Mouse (Mus musculus) right cerebral cortex, adult 2 months (tissue): Measurements from ENCODE around the gene Cd164l2.

ENCODE experiments used
- DNase-seq, 2 experiments: peaks; one replicate each; pipeline ENCODE4 v3.0.0; 2021 to 2022; ENCODE audit warnings: low spot score in 2 of 2

Cd164l2 gene

DNA sequence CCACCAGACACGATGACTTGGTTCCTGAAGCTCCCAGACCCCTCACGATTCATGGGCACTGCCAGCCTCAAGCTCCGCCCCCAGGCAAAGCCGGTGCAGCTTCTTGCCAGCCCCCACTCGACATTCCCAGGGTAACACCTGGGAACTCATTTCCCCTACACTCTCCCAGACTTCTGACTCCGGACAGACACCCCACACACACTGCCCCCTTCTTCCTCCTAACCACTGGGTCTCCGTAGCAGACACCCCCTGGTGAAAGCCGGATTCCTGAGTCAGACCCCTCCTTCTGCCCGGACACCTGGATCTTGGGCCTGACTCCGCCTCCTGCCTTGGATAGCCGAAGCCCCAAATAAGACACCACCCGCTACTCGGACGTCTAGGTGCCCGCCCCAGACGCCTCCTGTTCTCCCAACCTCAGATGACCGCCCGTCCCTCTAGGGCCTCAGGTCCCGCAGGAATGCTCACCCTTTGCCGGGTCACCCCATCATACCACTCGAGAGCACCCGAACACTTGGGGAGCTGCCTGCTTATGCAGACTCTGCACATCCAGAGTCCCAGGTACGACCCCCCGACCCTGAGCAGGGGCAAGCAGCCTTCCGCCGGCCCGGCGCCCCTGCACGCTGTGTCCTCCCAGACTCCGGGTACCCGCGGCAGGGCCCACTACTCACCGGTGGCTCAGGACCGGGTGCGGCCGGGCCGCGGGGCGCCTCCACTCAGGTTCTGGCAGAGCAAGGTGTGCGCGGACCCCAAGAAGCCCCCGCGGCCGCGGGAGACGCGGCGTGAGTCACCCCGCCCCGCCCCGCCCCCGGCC is at the start of gene Cd164l2, which contains the start of gene Gpr3:
Gene Cd164l2, plus strand, starts transcription at position 381 of the 811 bp plus-strand sequence.
Gene Gpr3, minus strand, starts transcription at position 786 of the 811 bp plus-strand sequence.
- DNase-seq: peak in 1 of 2 experiments; percentile 51

GRCm38 (mm10) chr4:133162196-133162595 is 49.7 kb upstream of the Cd164l2 start:
- DNase-seq: no peak

DNA sequence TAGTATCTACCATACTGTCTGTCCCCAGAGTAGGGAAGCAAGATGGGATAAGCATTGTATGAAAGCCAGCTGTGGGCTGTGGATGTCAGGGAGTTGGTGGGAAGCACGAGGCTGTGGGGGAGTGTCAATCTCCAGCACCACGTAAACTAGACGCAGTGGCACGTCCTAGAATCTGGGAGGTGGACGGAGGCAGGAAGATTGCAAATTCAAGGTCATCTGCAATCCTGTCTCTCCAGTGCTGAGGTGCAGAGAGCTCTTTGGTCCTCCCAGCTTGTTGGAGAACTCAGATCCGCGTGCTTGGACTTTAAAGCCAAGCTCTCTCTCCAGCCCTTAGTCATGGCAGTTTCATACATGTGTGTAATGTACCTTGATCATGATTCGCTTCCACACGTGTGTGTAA is 45.2 kb upstream of the Cd164l2 start:
- no peak for DNase-seq

GRCm38 (mm10) chr4:133169237-133170055 is 42.5 kb upstream of the Cd164l2 start:
- DNase-seq: no peak

GRCm38 (mm10) chr4:133170056-133170524 is 41.8 kb upstream of the Cd164l2 start:
- DNase-seq: no peak

GRCm38 (mm10) chr4:133170616-133171015 is 41.3 kb upstream of the Cd164l2 start:
- DNase-seq: no peak

GRCm38 (mm10) chr4:133172451-133172850 is 39.5 kb upstream of the Cd164l2 start:
- DNase-seq: no peak

DNA sequence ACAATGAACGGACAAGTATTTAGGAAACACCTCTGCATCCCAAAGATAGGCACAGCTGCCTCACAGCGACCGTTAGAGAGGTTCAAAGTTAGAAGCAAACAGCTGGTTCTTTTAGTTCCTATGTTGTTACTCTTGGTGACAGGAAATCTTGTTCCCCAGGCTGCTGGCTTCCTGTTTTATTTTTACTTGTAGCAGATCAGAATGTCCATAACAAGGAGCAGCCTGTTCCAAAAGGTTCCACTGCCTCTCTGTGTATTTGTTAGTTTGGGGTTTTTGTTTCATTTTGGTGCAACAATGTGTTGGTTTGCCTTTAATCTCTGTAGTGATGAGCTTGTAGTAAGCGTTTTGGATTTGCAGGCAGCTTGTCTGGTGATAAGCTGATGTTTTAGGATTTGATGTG is 37.6 kb upstream of the Cd164l2 start:
- no peak for DNase-seq

DNA sequence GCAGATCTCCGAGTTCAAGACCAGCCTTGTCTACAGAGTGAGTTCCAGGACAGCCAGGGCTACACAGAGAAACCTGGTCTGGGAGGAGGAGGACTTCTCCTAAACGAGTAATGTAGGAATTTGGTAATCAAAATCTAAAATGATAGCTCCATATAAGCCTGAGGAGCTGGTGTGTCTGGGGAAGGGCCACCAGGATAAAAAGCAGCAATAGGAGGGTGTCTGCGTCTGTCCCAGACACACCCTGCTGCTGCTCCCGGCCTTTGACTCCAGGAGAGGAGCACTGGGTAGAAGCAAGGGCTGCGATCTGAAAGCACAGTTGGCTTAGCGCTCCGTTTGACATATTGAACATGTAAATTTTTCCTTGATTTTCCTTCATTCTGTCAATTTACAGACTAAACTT is 36.7 kb upstream of the Cd164l2 start:
- DNase-seq: no peak

- DNase-seq: no peak
Measured at GRCm38 (mm10) chr4:133175998-133176760, 35.8 kb upstream of the Cd164l2 start.

DNA sequence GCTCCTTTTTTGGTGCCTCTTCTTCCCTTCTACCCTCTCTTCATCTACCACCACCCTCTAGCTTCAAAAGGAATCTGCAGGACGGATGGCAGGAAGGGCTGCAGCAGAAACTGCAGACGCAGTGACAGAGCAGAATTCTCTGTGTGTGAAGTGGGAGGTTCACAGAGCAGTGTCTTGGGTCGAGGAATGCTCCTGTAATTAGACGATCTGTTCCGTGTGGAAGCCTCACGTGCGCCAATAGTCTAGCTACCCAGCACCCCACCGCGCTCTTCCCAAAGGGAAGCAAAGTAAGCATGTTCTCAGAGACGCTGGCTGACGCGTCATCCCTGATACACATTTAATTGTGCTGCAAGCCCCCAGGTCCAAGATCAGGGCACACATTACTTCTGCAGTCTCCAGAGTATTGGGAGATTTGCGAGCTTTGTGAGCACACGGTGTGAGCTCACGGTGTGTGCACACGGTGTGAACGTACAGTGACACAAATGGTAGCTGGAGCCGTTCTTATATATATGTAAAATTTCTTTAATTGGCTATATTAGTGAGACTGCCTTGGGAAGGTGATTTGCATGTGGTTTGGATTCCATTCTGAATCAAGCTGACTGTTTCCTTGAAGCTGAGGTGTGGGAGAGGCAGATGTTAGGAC is 35.0 kb upstream of the Cd164l2 start:
- DNase-seq: peak in 1 of 2 experiments; percentile 55

DNA sequence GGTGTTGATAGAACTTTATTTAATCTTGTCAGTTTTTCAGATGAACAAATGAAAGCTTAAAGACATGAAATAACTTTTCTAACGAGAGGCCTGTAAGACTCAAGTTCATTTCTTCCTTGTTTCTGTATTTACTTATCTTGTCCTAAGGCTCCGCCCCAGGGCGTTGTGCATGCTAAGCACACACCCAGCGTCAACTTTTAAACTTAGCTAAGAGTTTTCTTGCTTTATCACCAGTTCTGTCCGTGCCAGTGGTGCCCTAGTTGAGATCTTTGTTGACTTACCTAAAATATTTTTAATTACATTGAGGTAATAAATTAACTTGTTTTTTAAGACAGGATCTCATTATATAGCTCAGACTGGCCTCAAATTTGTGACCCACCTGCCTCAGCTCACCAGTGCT is 33.6 kb upstream of the Cd164l2 start:
- no peak for DNase-seq

GRCm38 (mm10) chr4:133179258-133179657 is 32.7 kb upstream of the Cd164l2 start:
- DNase-seq: no peak

- DNase-seq: no peak
Measured at GRCm38 (mm10) chr4:133182439-133183033, 29.4 kb upstream of the Cd164l2 start.

- no peak for DNase-seq
Measured at GRCm38 (mm10) chr4:133184031-133184897, 27.7 kb upstream of the Cd164l2 start.

GRCm38 (mm10) chr4:133184898-133185665 is 26.8 kb upstream of the Cd164l2 start:
- DNase-seq: no peak

- DNase-seq: no peak
Measured at GRCm38 (mm10) chr4:133185893-133186292, 26.0 kb upstream of the Cd164l2 start.

DNA sequence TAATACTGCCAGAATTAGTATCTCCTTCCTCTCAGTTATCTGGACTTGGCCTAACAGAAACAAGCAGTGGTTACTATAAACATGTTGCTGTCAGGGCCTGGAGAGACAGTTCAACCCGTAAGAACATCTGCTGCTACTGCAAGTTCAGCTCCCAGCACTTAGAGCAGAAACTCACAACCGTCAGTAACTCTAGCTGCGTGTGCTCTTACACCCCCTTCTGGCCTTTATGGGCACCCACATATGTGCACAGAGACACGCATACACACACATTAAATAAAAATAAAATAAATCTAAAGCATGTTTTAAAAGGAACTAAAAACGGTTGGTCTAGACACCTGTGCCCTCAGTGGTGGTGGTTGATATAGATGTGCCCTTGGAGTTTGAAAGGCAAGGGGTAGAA is 25.1 kb upstream of the Cd164l2 start:
- DNase-seq: no peak

DNA sequence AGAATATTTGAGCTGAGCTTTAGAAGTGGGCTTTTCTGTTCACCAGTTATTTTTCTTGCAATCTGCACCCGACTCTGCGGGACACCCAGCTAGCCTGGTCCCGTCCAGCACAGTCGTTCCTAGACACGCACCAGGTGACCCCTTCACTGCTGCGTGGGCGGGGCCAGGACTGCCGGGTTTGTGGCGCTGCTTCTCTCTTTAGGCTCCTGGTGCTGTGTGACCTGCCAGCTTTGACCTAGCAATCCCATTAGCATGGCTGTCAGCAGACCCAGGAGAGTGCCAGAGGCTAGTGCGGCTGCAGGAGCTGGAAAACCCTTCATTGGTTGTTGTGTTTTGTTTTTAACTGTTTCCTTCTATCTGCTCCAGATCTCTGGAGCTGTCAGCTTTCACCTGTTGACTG is 22.5 kb upstream of the Cd164l2 start:
- no peak for DNase-seq
